Mouse (Mus musculus): ENCODE measurements at regions not wholly inside any gene's neighbourhood (a gene's known extent, or its start where the extent isn't known, plus 50 kb on each side); places are given as distances from the start of the nearest gene placed in this dataset.

GRCm38 (mm10) chr8:126723259-126724122, 129.7 kb upstream of the Irf2bp2 start:
- peaks cover 9% of the 10 kb centered on the region for H3K9me3 ChIP-seq (ENCODE audit: control insufficient read depth, low read length)
- no peaks in the 10 kb centered on the region for H3K27me3 ChIP-seq (ENCODE audit: control insufficient read depth)
- TF ChIP-seq GATA1 (IDR thresholded peaks at IDR 0.05; ENCODE audit: low read length) (no peak), TAL1 (IDR thresholded peaks at IDR 0.05; ENCODE audit: low read length) (no peak)
- no peaks in the 10 kb centered on the region for H3K4me1 ChIP-seq (ENCODE audit: control insufficient read depth)
- H3K4me3 ChIP-seq (replicated peaks), result no peak overlapping the region
- H3K36me3 ChIP-seq (ENCODE audit: control insufficient read depth), result no peaks in the 10 kb centered on the region

GRCm38 (mm10) chr8:126721621-126722020, 127.8 kb upstream of the Irf2bp2 start:
- Histone ChIP-seq H3K27me3 (ENCODE audit: control insufficient read depth) (no peaks in the 10 kb centered on the region), H3K9me3 (ENCODE audit: control insufficient read depth, low read length) (peaks cover 4% of the 10 kb centered on the region), H3K4me3 (replicated peaks) (no peak overlapping the region), H3K36me3 (ENCODE audit: control insufficient read depth) (no peaks in the 10 kb centered on the region), H3K4me1 (ENCODE audit: control insufficient read depth) (no peaks in the 10 kb centered on the region)
- TF ChIP-seq GATA1 (IDR thresholded peaks at IDR 0.05; ENCODE audit: low read length) (no peak), TAL1 (IDR thresholded peaks at IDR 0.05; ENCODE audit: low read length) (no peak)

GRCm38 (mm10) chr8:126720473-126721145, 126.8 kb upstream of the Irf2bp2 start:
- no peak overlapping the region for H3K4me3 ChIP-seq (replicated peaks)
- no peaks in the 10 kb centered on the region for H3K27me3 ChIP-seq (ENCODE audit: control insufficient read depth)
- H3K9me3 ChIP-seq (ENCODE audit: control insufficient read depth, low read length), result no peaks in the 10 kb centered on the region
- no peaks in the 10 kb centered on the region for H3K36me3 ChIP-seq (ENCODE audit: control insufficient read depth)
- TF ChIP-seq TAL1 (IDR thresholded peaks at IDR 0.05; ENCODE audit: low read length) (no peak), GATA1 (IDR thresholded peaks at IDR 0.05; ENCODE audit: low read length) (no peak)
- no peaks in the 10 kb centered on the region for H3K4me1 ChIP-seq (ENCODE audit: control insufficient read depth)

- Histone ChIP-seq H3K9me3 (ENCODE audit: control insufficient read depth, low read length) (no peaks in the 10 kb centered on the region), H3K4me3 (replicated peaks) (no peak overlapping the region)
Observed at GRCm38 (mm10) chr8:126719748-126720147, 126.0 kb upstream of the Irf2bp2 start.

GRCm38 (mm10) chr8:126717652-126718155, 123.9 kb upstream of the Irf2bp2 start:
- Histone ChIP-seq H3K4me1 (ENCODE audit: control insufficient read depth) (no peaks in the 10 kb centered on the region), H3K27me3 (ENCODE audit: control insufficient read depth) (no peaks in the 10 kb centered on the region), H3K9me3 (ENCODE audit: control insufficient read depth, low read length) (no peaks in the 10 kb centered on the region), H3K36me3 (ENCODE audit: control insufficient read depth) (no peaks in the 10 kb centered on the region), H3K4me3 (replicated peaks) (no peak overlapping the region)
- TF ChIP-seq TAL1 (IDR thresholded peaks at IDR 0.05; ENCODE audit: low read length), result no peak
- no peak for TF ChIP-seq GATA1 (IDR thresholded peaks at IDR 0.05; ENCODE audit: low read length)

More at GRCm38 (mm10) chr8:126719748-126720147, 126.0 kb upstream of the Irf2bp2 start:
- Histone ChIP-seq H3K4me1 (ENCODE audit: control insufficient read depth) (no peaks in the 10 kb centered on the region), H3K36me3 (ENCODE audit: control insufficient read depth) (no peaks in the 10 kb centered on the region), H3K27me3 (ENCODE audit: control insufficient read depth) (no peaks in the 10 kb centered on the region)
- TF ChIP-seq GATA1 (IDR thresholded peaks at IDR 0.05; ENCODE audit: low read length), result no peak
- no peak for TF ChIP-seq TAL1 (IDR thresholded peaks at IDR 0.05; ENCODE audit: low read length)

- Histone ChIP-seq H3K36me3 (ENCODE audit: control insufficient read depth) (no peaks in the 10 kb centered on the region), H3K4me3 (replicated peaks) (no peak overlapping the region), H3K27me3 (ENCODE audit: control insufficient read depth) (no peaks in the 10 kb centered on the region), H3K9me3 (ENCODE audit: control insufficient read depth, low read length) (no peaks in the 10 kb centered on the region), H3K4me1 (ENCODE audit: control insufficient read depth) (no peaks in the 10 kb centered on the region)
- no peak for TF ChIP-seq TAL1 (IDR thresholded peaks at IDR 0.05; ENCODE audit: low read length)
Observed at GRCm38 (mm10) chr8:126715666-126716065, 121.9 kb upstream of the Irf2bp2 start.

GRCm38 (mm10) chr8:126713602-126714145, 119.9 kb upstream of the Irf2bp2 start:
- Histone ChIP-seq H3K27me3 (ENCODE audit: control insufficient read depth) (no peaks in the 10 kb centered on the region), H3K9me3 (ENCODE audit: control insufficient read depth, low read length) (no peaks in the 10 kb centered on the region), H3K4me3 (replicated peaks) (no peak overlapping the region), H3K4me1 (ENCODE audit: control insufficient read depth) (no peaks in the 10 kb centered on the region), H3K36me3 (ENCODE audit: control insufficient read depth) (no peaks in the 10 kb centered on the region)
- TF ChIP-seq GATA1 (IDR thresholded peaks at IDR 0.05; ENCODE audit: low read length) (no peak), TAL1 (IDR thresholded peaks at IDR 0.05; ENCODE audit: low read length) (no peak)

- H3K4me3 ChIP-seq (replicated peaks), result no peak overlapping the region
- TF ChIP-seq GATA1 (IDR thresholded peaks at IDR 0.05; ENCODE audit: low read length) (no peak), TAL1 (IDR thresholded peaks at IDR 0.05; ENCODE audit: low read length) (no peak)
- no peaks in the 10 kb centered on the region for H3K4me1 ChIP-seq (ENCODE audit: control insufficient read depth)
- no peaks in the 10 kb centered on the region for H3K36me3 ChIP-seq (ENCODE audit: control insufficient read depth)
- no peaks in the 10 kb centered on the region for H3K27me3 ChIP-seq (ENCODE audit: control insufficient read depth)
- no peaks in the 10 kb centered on the region for H3K9me3 ChIP-seq (ENCODE audit: control insufficient read depth, low read length)
Observed at GRCm38 (mm10) chr8:126713181-126713580, 119.4 kb upstream of the Irf2bp2 start.

GRCm38 (mm10) chr8:126712749-126713148, 119.0 kb upstream of the Irf2bp2 start:
- no peak overlapping the region for H3K4me3 ChIP-seq (replicated peaks)
- no peaks in the 10 kb centered on the region for H3K9me3 ChIP-seq (ENCODE audit: control insufficient read depth, low read length)
- no peak for TF ChIP-seq TAL1 (IDR thresholded peaks at IDR 0.05; ENCODE audit: low read length)
- TF ChIP-seq GATA1 (IDR thresholded peaks at IDR 0.05; ENCODE audit: low read length), result no peak
- H3K4me1 ChIP-seq (ENCODE audit: control insufficient read depth), result no peaks in the 10 kb centered on the region
- no peaks in the 10 kb centered on the region for H3K27me3 ChIP-seq (ENCODE audit: control insufficient read depth)
- no peaks in the 10 kb centered on the region for H3K36me3 ChIP-seq (ENCODE audit: control insufficient read depth)
